Mouse (Mus musculus): ENCODE data around the gene Gm17949.

DNA sequence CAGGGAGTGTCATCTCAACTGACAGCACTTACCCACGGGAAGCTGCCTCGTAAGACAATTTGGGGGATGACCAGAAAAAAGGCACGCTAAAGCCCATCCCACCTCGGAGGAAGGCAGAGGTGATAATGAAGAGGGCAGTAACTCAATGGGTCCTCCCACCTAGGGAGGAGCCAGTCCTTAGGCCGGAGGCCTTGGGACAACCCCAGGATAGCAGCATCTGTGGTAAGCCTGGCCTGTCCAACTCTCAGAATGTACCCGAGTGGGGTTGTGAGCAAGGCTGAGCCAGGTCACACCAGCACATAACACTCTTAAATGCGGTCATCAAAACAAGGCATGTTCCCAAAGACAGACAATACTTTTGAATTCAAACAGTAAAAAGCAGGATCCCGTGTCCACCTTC is 18.4 kb downstream of the Gm17949 start:
- TF ChIP-seq CTCF (IDR thresholded peaks at IDR 0.05; ENCODE audit: low read depth, low read length) (no peak), TAL1 (conservative IDR thresholded peaks at IDR 0.05; ENCODE audit: low read depth, low read length) (no peak), POLR2AphosphoS5 (IDR thresholded peaks at IDR 0.05; ENCODE audit: insufficient replicate concordance, low read depth, low read length) (no peak)
